Mouse (Mus musculus): ENCODE measurements at regions not wholly inside any gene's neighbourhood (a gene's known extent, or its start where the extent isn't known, plus 50 kb on each side); places are given as distances from the start of the nearest gene placed in this dataset.

GRCm38 (mm10) chr3:21791983-21792631, 284.3 kb upstream of the Tbl1xr1 start:
- TF ChIP-seq POLR2A (IDR thresholded peaks at IDR 0.05; ENCODE audit: insufficient read depth, low read depth, low read length) = no peak
- no peak for TF ChIP-seq CTCF (IDR thresholded peaks at IDR 0.05)
- no peak for TF ChIP-seq EP300 (IDR thresholded peaks at IDR 0.05; ENCODE audit: insufficient read depth, low read depth, low read length)
